Mouse (Mus musculus): ENCODE results near the gene Selenos. TPM values are rescaled to one million over a fixed set of nuclear protein-coding genes. Genes with fewer than 3 reads are reported as not detected.
A peak's percentile ranks its signal among the peaks of the same experiment; 100 is the strongest.

Selenos gene
- polyA plus RNA-seq, 1 experiment = 163 TPM

DNA sequence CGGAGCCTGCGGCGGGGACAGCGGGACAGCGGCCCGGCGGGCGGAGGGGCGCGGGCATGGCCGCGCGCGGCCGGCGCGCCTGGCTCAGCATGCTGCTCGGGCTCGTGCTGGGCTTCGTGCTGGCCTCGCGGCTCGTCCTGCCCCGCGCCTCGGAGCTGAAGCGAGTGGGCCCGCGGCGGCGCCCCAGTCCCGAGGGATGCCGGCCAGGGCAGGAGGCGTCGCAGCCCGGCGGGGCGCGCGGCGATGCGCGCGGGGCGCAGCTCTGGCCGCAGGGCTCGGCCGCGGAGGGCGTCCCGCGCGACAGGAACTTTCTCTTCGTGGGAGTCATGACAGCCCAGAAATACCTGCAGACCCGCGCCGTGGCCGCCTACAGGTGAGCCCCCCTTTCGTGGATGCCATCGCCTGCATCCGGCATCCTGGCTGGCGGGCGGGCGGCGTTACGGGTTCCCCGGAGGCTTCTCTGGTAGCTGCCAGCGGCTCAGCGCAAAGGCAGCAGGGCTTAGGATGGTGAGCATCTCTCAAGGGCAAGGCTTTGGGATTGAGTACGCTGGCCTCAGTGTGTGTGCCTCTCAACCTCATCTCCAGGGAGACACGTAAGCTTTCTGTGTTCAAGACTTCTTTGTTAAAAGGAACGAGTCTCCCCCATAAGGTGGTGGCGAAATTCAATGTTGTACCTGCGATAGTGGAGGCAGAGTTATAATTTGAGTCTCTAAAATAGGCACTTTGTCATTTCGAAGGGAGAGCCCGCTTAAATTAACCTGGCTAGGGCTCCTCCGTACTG is 30.6 kb downstream of the Selenos start:
- TF ChIP-seq POLR2A (IDR thresholded peaks at IDR 0.05; ENCODE audit: control insufficient read depth, low read depth, low read length) (no peak), CTCF (IDR thresholded peaks at IDR 0.05; ENCODE audit: control insufficient read depth, insufficient read depth, insufficient replicate concordance, low read depth, low read length) (no peak)
- Histone ChIP-seq H3K27me3 (ENCODE audit: control insufficient read depth, insufficient read depth, low read length) (no peaks in the 10 kb centered on the region), H3K4me1 (ENCODE audit: control insufficient read depth, insufficient read depth, low read length) (peaks cover 2% of the 10 kb centered on the region; the same call in 1 of the 2 replicates), H3K27ac (ENCODE audit: control insufficient read depth, insufficient read depth, low read depth, low read length) (peak overlapping the region; percentile 18), H3K4me3 (ENCODE audit: control insufficient read depth, low read depth, low read length) (peak overlapping the region; percentile 91), H3K36me3 (ENCODE audit: control insufficient read depth, insufficient read depth, low read length) (no peaks in the 10 kb centered on the region)

DNA sequence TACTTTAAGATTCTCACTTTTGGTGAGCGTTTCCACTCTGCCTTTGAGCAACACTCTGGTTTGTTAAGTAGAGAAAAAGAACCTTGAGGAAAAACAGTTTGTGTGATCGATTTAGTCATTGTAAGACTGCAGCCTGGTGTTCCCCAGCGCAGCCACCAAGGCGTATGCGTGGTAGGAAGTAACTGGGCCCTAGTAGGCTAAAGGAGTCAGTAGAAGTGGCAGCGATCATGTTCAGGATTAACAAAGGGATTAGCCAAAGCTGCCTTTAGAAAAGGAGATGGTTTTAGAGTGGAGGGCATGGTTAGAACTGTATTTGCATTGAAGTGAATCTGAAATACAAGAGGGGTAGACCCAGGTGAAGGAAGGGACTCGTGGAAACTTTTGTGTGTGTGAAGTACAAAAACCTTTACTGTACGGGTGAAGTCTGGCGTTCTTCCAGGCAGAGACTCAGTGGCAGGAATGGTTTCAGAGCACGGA is 31.2 kb downstream of the Selenos start:
- Histone ChIP-seq H3K36me3 (ENCODE audit: control insufficient read depth, insufficient read depth, low read length) (no peaks in the 10 kb centered on the region), H3K27me3 (ENCODE audit: control insufficient read depth, insufficient read depth, low read length) (no peaks in the 10 kb centered on the region), H3K4me1 (ENCODE audit: control insufficient read depth, insufficient read depth, low read length) (peaks cover 2% of the 10 kb centered on the region; the same call in 1 of the 2 replicates), H3K27ac (ENCODE audit: control insufficient read depth, insufficient read depth, low read depth, low read length) (no peak overlapping the region; the same call in 1 of the 2 replicates), H3K4me3 (ENCODE audit: control insufficient read depth, low read depth, low read length) (no peak overlapping the region; the same call in 1 of the 2 replicates)
- TF ChIP-seq CTCF (IDR thresholded peaks at IDR 0.05; ENCODE audit: control insufficient read depth, insufficient read depth, insufficient replicate concordance, low read depth, low read length) = no peak
- no peak for TF ChIP-seq POLR2A (IDR thresholded peaks at IDR 0.05; ENCODE audit: control insufficient read depth, low read depth, low read length)

DNA sequence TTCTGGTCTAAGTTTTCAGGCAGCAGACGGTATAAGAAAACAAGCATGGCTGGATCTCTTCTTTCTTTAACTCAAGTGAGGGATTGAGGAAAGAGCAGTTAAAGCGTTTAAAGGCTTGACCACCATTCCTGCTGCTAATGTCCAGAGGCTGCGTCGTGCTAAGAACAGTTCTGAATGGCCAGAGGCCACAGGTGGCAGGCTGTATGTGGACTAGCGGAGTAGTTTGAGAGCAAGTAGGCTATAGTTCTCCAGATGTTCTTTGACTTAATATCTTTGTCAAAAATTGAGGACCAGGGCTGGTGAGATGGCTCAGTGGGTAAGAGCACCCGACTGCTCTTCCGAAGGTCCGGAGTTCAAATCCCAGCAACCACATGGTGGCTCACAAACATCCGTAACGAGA is 31.8 kb downstream of the Selenos start:
- peaks cover 2% of the 10 kb centered on the region; the same call in 1 of the 2 replicates for H3K4me1 ChIP-seq (ENCODE audit: control insufficient read depth, insufficient read depth, low read length)
- H3K27ac ChIP-seq (ENCODE audit: control insufficient read depth, insufficient read depth, low read depth, low read length) = no peak overlapping the region
- no peak for TF ChIP-seq POLR2A (IDR thresholded peaks at IDR 0.05; ENCODE audit: control insufficient read depth, low read depth, low read length)
- no peak for TF ChIP-seq CTCF (IDR thresholded peaks at IDR 0.05; ENCODE audit: control insufficient read depth, insufficient read depth, insufficient replicate concordance, low read depth, low read length)
- no peak overlapping the region for H3K4me3 ChIP-seq (ENCODE audit: control insufficient read depth, low read depth, low read length)
- no peaks in the 10 kb centered on the region for H3K36me3 ChIP-seq (ENCODE audit: control insufficient read depth, insufficient read depth, low read length)
- H3K27me3 ChIP-seq (ENCODE audit: control insufficient read depth, insufficient read depth, low read length) = no peaks in the 10 kb centered on the region

DNA sequence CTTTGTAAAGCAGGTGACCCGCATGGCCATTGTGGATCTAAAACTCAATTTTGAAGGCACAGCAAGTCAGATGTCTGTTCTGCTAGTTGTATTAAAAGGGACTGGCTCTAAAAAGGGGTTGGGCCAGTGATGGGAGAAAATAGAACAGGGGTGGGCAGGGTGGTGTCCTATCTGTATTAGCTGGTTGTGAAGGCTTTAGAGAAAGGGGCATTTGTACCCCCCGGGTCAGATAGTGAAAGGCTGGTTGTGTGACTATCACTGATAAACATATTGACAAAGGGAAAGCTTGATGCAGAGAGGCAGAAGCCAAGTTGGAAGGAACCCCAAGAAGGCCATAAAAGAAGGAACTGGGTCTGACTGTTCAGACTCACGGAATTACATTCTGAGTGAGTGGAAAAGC is 34.1 kb downstream of the Selenos start:
- Histone ChIP-seq H3K27me3 (ENCODE audit: control insufficient read depth, insufficient read depth, low read length) (no peaks in the 10 kb centered on the region), H3K36me3 (ENCODE audit: control insufficient read depth, insufficient read depth, low read length) (no peaks in the 10 kb centered on the region), H3K4me1 (ENCODE audit: control insufficient read depth, insufficient read depth, low read length) (peaks cover 3% of the 10 kb centered on the region; the same call in 1 of the 2 replicates), H3K4me3 (ENCODE audit: control insufficient read depth, low read depth, low read length) (no peak overlapping the region), H3K27ac (ENCODE audit: control insufficient read depth, insufficient read depth, low read depth, low read length) (no peak overlapping the region)
- no peak for TF ChIP-seq POLR2A (IDR thresholded peaks at IDR 0.05; ENCODE audit: control insufficient read depth, low read depth, low read length)
- TF ChIP-seq CTCF (IDR thresholded peaks at IDR 0.05; ENCODE audit: control insufficient read depth, insufficient read depth, insufficient replicate concordance, low read depth, low read length) = no peak

DNA sequence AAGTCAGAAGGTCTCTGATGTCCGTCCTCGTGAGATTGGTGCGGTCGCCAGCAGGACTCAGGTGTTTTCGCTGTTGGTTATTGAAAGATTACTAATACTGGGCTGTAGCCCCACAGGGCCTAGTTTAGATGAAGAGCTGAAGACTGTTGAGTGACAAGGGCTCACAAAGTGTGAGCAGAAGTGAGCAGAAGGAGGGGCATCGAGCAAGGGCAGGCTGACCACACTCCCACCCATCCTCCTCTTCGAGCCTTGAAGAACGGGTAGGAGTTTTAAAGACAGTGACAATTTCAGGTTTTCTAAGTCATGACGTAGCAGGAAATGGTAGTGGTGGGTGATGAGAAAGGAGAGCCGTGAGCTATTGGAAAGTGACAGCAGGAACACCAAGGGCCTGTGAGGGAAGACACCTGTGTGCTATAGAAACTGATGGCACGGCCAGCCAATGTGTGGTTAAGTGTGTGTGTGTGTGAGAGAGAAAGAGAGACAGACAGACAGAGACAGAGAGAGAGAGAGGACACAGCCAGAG is 36.4 kb downstream of the Selenos start:
- H3K27ac ChIP-seq (ENCODE audit: control insufficient read depth, insufficient read depth, low read depth, low read length) = peak overlapping the region; percentile 61
- TF ChIP-seq CTCF (IDR thresholded peaks at IDR 0.05; ENCODE audit: control insufficient read depth, insufficient read depth, insufficient replicate concordance, low read depth, low read length) (no peak), POLR2A (IDR thresholded peaks at IDR 0.05; ENCODE audit: control insufficient read depth, low read depth, low read length) (no peak)
- H3K4me3 ChIP-seq (ENCODE audit: control insufficient read depth, low read depth, low read length) = no peak overlapping the region
- H3K27me3 ChIP-seq (ENCODE audit: control insufficient read depth, insufficient read depth, low read length) = no peaks in the 10 kb centered on the region
- no peaks in the 10 kb centered on the region for H3K36me3 ChIP-seq (ENCODE audit: control insufficient read depth, insufficient read depth, low read length)
- H3K4me1 ChIP-seq (ENCODE audit: control insufficient read depth, insufficient read depth, low read length) = peaks cover 3% of the 10 kb centered on the region; the same call in 1 of the 2 replicates

- H3K4me1 ChIP-seq (ENCODE audit: control insufficient read depth, insufficient read depth, low read length) = peaks cover 3% of the 10 kb centered on the region; the same call in 1 of the 2 replicates
- no peak overlapping the region for H3K27ac ChIP-seq (ENCODE audit: control insufficient read depth, insufficient read depth, low read depth, low read length)
These were observed 37.5 kb downstream of the Selenos start for GRCm38 (mm10) chr7:66116906-66117482.

GRCm38 (mm10) chr7:66118046-66118445 is 38.6 kb downstream of the Selenos start:
- Histone ChIP-seq H3K27me3 (ENCODE audit: control insufficient read depth, insufficient read depth, low read length) (no peaks in the 10 kb centered on the region), H3K4me3 (ENCODE audit: control insufficient read depth, low read depth, low read length) (no peak overlapping the region), H3K27ac (ENCODE audit: control insufficient read depth, insufficient read depth, low read depth, low read length) (no peak overlapping the region), H3K36me3 (ENCODE audit: control insufficient read depth, insufficient read depth, low read length) (no peaks in the 10 kb centered on the region), H3K4me1 (ENCODE audit: control insufficient read depth, insufficient read depth, low read length) (peaks cover 3% of the 10 kb centered on the region; the same call in 1 of the 2 replicates)
- TF ChIP-seq POLR2A (IDR thresholded peaks at IDR 0.05; ENCODE audit: control insufficient read depth, low read depth, low read length) (no peak), CTCF (IDR thresholded peaks at IDR 0.05; ENCODE audit: control insufficient read depth, insufficient read depth, insufficient replicate concordance, low read depth, low read length) (no peak)

More at GRCm38 (mm10) chr7:66116906-66117482, 37.5 kb downstream of the Selenos start:
- Histone ChIP-seq H3K27me3 (ENCODE audit: control insufficient read depth, insufficient read depth, low read length) (no peaks in the 10 kb centered on the region), H3K4me3 (ENCODE audit: control insufficient read depth, low read depth, low read length) (peak overlapping the region; percentile 37), H3K36me3 (ENCODE audit: control insufficient read depth, insufficient read depth, low read length) (no peaks in the 10 kb centered on the region)
- no peak for TF ChIP-seq CTCF (IDR thresholded peaks at IDR 0.05; ENCODE audit: control insufficient read depth, insufficient read depth, insufficient replicate concordance, low read depth, low read length)
- no peak for TF ChIP-seq POLR2A (IDR thresholded peaks at IDR 0.05; ENCODE audit: control insufficient read depth, low read depth, low read length)
